Mouse (Mus musculus): ENCODE results near the gene Rasal2.

- TF ChIP-seq CTCF (IDR thresholded peaks at IDR 0.05; ENCODE audit: low read depth) = no peak
- no peak for TF ChIP-seq EP300 (optimal IDR thresholded peaks at IDR 0.05)
These were observed 1.5 kb downstream of the Rasal2 start for GRCm38 (mm10) chr1:157410937-157411336.

Measured in stomach, postnatal 0 days (tissue).